Mouse (Mus musculus) embryonic fibroblast, embryonic 13.5 days (primary cell): ENCODE measurements at regions not wholly inside any gene's neighbourhood (a gene's known extent, or its start where the extent isn't known, plus 50 kb on each side); places are given as distances from the start of the nearest gene placed in this dataset.

ENCODE experiments used
- CTCF ChIP-seq: IDR thresholded peaks from 2 replicates; pipeline ENCODE4 v1.5.1; 2011; ENCODE audit warnings: mild to moderate bottlenecking, control low read depth, low read length, moderate library complexity, borderline replicate concordance; ENCODE audit not compliant: insufficient read depth
- POLR2A ChIP-seq: IDR thresholded peaks from 2 replicates; pipeline ENCODE4 v1.6.1; 2011; ENCODE audit warnings: low read depth, mild to moderate bottlenecking, control low read depth, low read length, moderate library complexity

GRCm38 (mm10) chr15:3671169-3671568 lies 87.9 kb upstream of the Ghr start:
- no peak for TF ChIP-seq CTCF
- TF ChIP-seq POLR2A, result no peak
